17 mouse cellular contexts compared by ENCODE assay signal in the genomic region with DNA sequence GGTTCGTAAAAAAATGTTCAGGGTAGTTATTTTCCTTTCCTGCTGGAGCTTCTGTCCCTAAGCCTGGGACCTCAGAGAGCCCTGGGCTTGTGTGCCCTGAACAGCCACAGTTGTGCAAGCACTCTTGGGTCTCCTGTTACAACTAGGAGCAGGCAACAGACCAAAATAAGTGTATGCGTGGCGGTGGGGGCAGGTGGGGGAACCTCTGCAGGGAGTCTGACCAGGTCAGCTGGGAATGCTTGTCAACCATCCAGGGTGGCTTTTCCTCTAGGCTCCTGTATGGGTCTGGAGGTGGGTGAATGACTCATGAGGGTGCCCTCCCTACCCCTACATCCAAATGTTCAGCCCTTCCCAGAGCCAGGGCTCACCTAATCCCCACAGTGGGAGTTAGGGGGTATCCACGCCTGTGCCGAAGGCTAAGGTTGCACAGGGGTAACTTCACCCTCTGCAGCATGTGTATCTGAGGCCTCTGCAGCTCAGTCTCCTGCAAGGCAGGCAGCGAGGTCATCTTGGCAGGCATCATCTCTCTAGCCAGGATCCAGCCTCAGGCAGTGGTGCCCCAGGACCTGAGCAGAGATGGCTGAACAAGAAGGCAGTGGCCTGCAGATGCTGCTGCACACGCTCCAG. TPM values are rescaled to one million over a fixed set of nuclear protein-coding genes. Genes with fewer than 3 reads are reported as not detected.
DNase-seq lines count a peak whose midpoint lies in the region; ATAC-seq and TF ChIP-seq lines count a peak whose summit lies in the region.
"Had no signal": no experiment of that assay in that cellular context is flagged by ENCODE, and none has a peak within 500 bp of the region (broad histone marks: within the 10 kb centered on the region; RNA-seq: fewer than 3 reads in every experiment).

A gene (plus strand): TSS at position 577 of the 627 bp plus-strand sequence.

- no peaks in the 10 kb centered on the region for H3K36me3 ChIP-seq in hindbrain, embryonic 10.5 days
- H3K36me3 ChIP-seq in hindbrain, postnatal 0 days (ENCODE audit: insufficient read depth, low read length): no peaks in the 10 kb centered on the region
- no peaks in the 10 kb centered on the region for H3K36me3 ChIP-seq in midbrain, embryonic 10.5 days
- H3K36me3 ChIP-seq in midbrain, embryonic 16.5 days (ENCODE audit: control insufficient read depth, insufficient read depth, low read length): no peaks in the 10 kb centered on the region
- H3K36me3 ChIP-seq in midbrain, embryonic 15.5 days (replicated peaks): no peaks in the 10 kb centered on the region
- H3K36me3 ChIP-seq: limb, embryonic 12.5 days; liver, embryonic 15.5 days had no signal

- H3K9me3 ChIP-seq in hindbrain, embryonic 10.5 days: no peaks in the 10 kb centered on the region
- H3K9me3 ChIP-seq in hindbrain, postnatal 0 days (ENCODE audit: low read length): no peaks in the 10 kb centered on the region
- no peaks in the 10 kb centered on the region for H3K9me3 ChIP-seq in midbrain, embryonic 10.5 days (replicated peaks)
- no peaks in the 10 kb centered on the region for H3K9me3 ChIP-seq in midbrain, embryonic 16.5 days (replicated peaks; ENCODE audit: control insufficient read depth, low read length, poor library complexity, severe bottlenecking)
- H3K9me3 ChIP-seq in midbrain, embryonic 15.5 days: no peaks in the 10 kb centered on the region
- H3K9me3 ChIP-seq: forebrain, embryonic 13.5 days; limb, embryonic 12.5 days; liver, embryonic 15.5 days had no signal

- no peak within 1 kb of the TSS for H3K9ac ChIP-seq in hindbrain, postnatal 0 days (replicated peaks; ENCODE audit: low read length)
- H3K9ac ChIP-seq in midbrain, embryonic 16.5 days (ENCODE audit: low read depth, low read length): no peak within 1 kb of the TSS
- H3K9ac ChIP-seq in midbrain, embryonic 15.5 days: no peak within 1 kb of the TSS
- H3K9ac ChIP-seq: forebrain, embryonic 13.5 days; limb, embryonic 12.5 days; liver, embryonic 15.5 days had no signal

- H3K4me2 ChIP-seq in hindbrain, postnatal 0 days (ENCODE audit: low read depth, low read length): no peak within 1 kb of the TSS
- H3K4me2 ChIP-seq in midbrain, embryonic 16.5 days (ENCODE audit: low read length): no peak within 1 kb of the TSS
- H3K4me2 ChIP-seq in midbrain, embryonic 15.5 days: no peak within 1 kb of the TSS
- H3K4me2 ChIP-seq: forebrain, embryonic 13.5 days; limb, embryonic 12.5 days; liver, embryonic 15.5 days had no signal

- no peak for TF ChIP-seq CTCF in hindbrain, postnatal 0 days (IDR thresholded peaks at IDR 0.05; ENCODE audit: low read depth)

- no peaks in the 10 kb centered on the region for H3K4me1 ChIP-seq in hindbrain, embryonic 10.5 days (replicated peaks)
- H3K4me1 ChIP-seq in hindbrain, postnatal 0 days (ENCODE audit: insufficient read depth, low read length): no peaks in the 10 kb centered on the region
- no peaks in the 10 kb centered on the region for H3K4me1 ChIP-seq in midbrain, embryonic 10.5 days
- no peaks in the 10 kb centered on the region for H3K4me1 ChIP-seq in midbrain, embryonic 16.5 days (ENCODE audit: control insufficient read depth, insufficient read depth, low read length)
- no peaks in the 10 kb centered on the region for H3K4me1 ChIP-seq in midbrain, embryonic 15.5 days
- H3K4me1 ChIP-seq: forebrain, embryonic 13.5 days; liver, embryonic 15.5 days had no signal

- peak within 1 kb of the TSS; percentile 23; the same call in 1 of the 2 replicates for H3K27ac ChIP-seq in hindbrain, embryonic 10.5 days
- no peak within 1 kb of the TSS for H3K27ac ChIP-seq in hindbrain, postnatal 0 days
- H3K27ac ChIP-seq in midbrain, embryonic 10.5 days (replicated peaks): 0 out of 2 replicates have a peak within 1 kb of the TSS, but pooled peaks have one; percentile 1
- H3K27ac ChIP-seq in midbrain, embryonic 16.5 days (ENCODE audit: low read length): no peak within 1 kb of the TSS
- H3K27ac ChIP-seq in midbrain, embryonic 15.5 days: 0 out of 2 replicates have a peak within 1 kb of the TSS, but pooled peaks have one; percentile 11
- H3K27ac ChIP-seq: forebrain, embryonic 13.5 days; layer of hippocampus, adult 2 months; limb, embryonic 12.5 days; liver, embryonic 15.5 days had no signal

- no peak for ATAC-seq in hindbrain, postnatal 0 days
- no peak for ATAC-seq in midbrain, embryonic 16.5 days
- ATAC-seq in midbrain, embryonic 15.5 days (replicated peaks): no peak
- ATAC-seq in cerebellum, adult (ENCODE audit: insufficient number of reproducible peaks, low FRiP score, low TSS enrichment): no peak
- ATAC-seq: forebrain, embryonic 13.5 days had no signal

- H3K4me3 ChIP-seq in hindbrain, embryonic 10.5 days: no peak within 1 kb of the TSS
- H3K4me3 ChIP-seq in hindbrain, postnatal 0 days (ENCODE audit: low read length): no peak within 1 kb of the TSS
- H3K4me3 ChIP-seq in midbrain, embryonic 10.5 days: no peak within 1 kb of the TSS
- no peak within 1 kb of the TSS for H3K4me3 ChIP-seq in midbrain, embryonic 16.5 days (ENCODE audit: low read depth, low read length)
- H3K4me3 ChIP-seq in midbrain, embryonic 15.5 days: no peak within 1 kb of the TSS
- H3K4me3 ChIP-seq: forebrain, embryonic 13.5 days; layer of hippocampus, adult 2 months; limb, embryonic 12.5 days; liver, embryonic 15.5 days had no signal

- H3K27me3 ChIP-seq in hindbrain, embryonic 10.5 days (ENCODE audit: insufficient read depth, poor library complexity, severe bottlenecking): no peaks in the 10 kb centered on the region
- H3K27me3 ChIP-seq in hindbrain, postnatal 0 days (ENCODE audit: insufficient read depth, low read length): no peaks in the 10 kb centered on the region
- H3K27me3 ChIP-seq in midbrain, embryonic 10.5 days (ENCODE audit: low read depth, poor library complexity, severe bottlenecking): no peaks in the 10 kb centered on the region
- no peaks in the 10 kb centered on the region for H3K27me3 ChIP-seq in midbrain, embryonic 16.5 days (ENCODE audit: control insufficient read depth, insufficient read depth, low read depth, low read length)
- H3K27me3 ChIP-seq in midbrain, embryonic 15.5 days (replicated peaks): no peaks in the 10 kb centered on the region
- H3K27me3 ChIP-seq: forebrain, embryonic 13.5 days; limb, embryonic 12.5 days; liver, embryonic 15.5 days had no signal

- WGBS in hindbrain, embryonic 10.5 days: 56% methylated on average over 7 of the region's 7 CpGs
- 65% methylated on average over 7 of the region's 7 CpGs for WGBS in hindbrain, postnatal 0 days
- 64% methylated on average over 7 of the region's 7 CpGs for WGBS in midbrain, embryonic 10.5 days
- 70% methylated on average over 7 of the region's 7 CpGs for WGBS in midbrain, embryonic 16.5 days
- WGBS in midbrain, embryonic 15.5 days: 67% methylated on average over 7 of the region's 7 CpGs

- no peak for DNase-seq in hindbrain, embryonic 10.5 days (ENCODE audit: low spot score)
- DNase-seq in hindbrain, postnatal 0 days (ENCODE audit: low spot score): no peak
- no peak for DNase-seq in midbrain, embryonic 10.5 days (ENCODE audit: low spot score)
- DNase-seq in gastrocnemius, adult 8-10 months (ENCODE audit: low spot score in 2 of 2): peak; percentile 78 to 82
- DNase-seq: cerebellum, postnatal 10 days; heart, postnatal 10 days; lung, postnatal 10 days had no signal

RNA-seq across cellular contexts. Expression of the gene that starts here (rescaled TPM):
- polyA plus RNA-seq in hindbrain, embryonic 10.5 days (2016; fragmentation: Nextera tagmentation; extraction: Ambion mirVana): 0.09 and 0.20 TPM in 2 replicates
- total RNA-seq in hindbrain, postnatal 0 days (2014; rRNA removed): 0.63 TPM in 1 of 2 replicates, not detected in the other
- 0.15 and 0.18 TPM in 2 replicates for polyA plus RNA-seq in hindbrain, postnatal 0 days (2015; fragmentation: Nextera tagmentation; extraction: Ambion mirVana)
- 0.10 TPM in 1 of 2 replicates, not detected in the other for polyA plus RNA-seq in midbrain, embryonic 10.5 days (2016; fragmentation: Nextera tagmentation; extraction: Ambion mirVana)
- polyA plus RNA-seq in midbrain, embryonic 16.5 days (2015; fragmentation: Nextera tagmentation; extraction: Ambion mirVana): 0.05 and 0.15 TPM in 2 replicates
- total RNA-seq in gastrocnemius, adult 8-10 months (2022): 10 to 100 TPM; 10.1 to 15.5 (median 13.4) TPM
- 0.06 and 0.25 TPM in 2 replicates for polyA plus RNA-seq in midbrain, embryonic 15.5 days (2015; fragmentation: Nextera tagmentation; extraction: Ambion mirVana)
- total RNA-seq: adrenal gland, adult 18-20 months; CH12.LX; megakaryocyte-erythroid progenitor cell, adult 5-6 weeks had no signal
- polyA plus RNA-seq: limb, embryonic 12.5 days had no signal

Comparison
In these comparisons a context has a peak if more than half of its experiments do, and no peak if none do; other contexts are left out.
1. H3K27ac ChIP-seq: peak in hindbrain, embryonic 10.5 days (single experiment), midbrain, embryonic 10.5 days (single experiment) and midbrain, embryonic 15.5 days (single experiment); none in hindbrain, postnatal 0 days (single experiment) and midbrain, embryonic 16.5 days (single experiment).
2. DNase-seq: peak in gastrocnemius, adult 8-10 months (2 of 2); none in hindbrain, embryonic 10.5 days (single experiment), hindbrain, postnatal 0 days (single experiment) and midbrain, embryonic 10.5 days (single experiment).